Mouse (Mus musculus): ENCODE measurements around the gene St8sia1.

Gene St8sia1

DNA sequence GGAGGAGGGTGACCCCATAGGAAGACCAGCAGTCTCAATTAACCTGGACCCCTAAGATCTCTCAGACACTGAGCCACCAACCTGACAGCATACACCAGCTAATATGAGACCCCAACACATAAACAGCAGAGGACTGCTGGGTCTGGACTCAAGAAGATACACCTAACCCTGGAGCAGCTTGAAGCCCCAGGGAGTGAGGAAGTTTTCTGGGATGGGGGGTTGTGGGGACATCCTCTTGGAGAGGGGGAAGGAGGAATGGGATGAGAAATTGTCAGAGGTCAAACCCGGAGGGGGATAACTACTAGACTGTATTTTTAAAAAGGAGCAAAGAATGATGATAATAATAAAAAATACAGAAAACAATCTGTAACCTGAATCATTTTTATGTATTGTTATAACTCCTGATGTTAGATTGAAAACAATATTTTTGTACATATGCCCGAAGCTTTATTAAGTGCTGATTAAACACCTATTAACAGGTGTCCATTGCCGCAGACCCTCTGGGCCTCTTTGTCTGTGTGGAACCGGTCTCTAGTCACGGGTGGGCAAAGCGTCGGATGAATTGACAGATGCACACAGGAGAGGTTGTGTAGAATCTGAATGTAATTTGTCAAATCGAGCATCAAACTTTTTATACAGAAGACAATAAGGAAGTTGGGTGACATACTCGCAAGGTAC, 21.4 kb upstream of the St8sia1 start:
- in situ Hi-C loops (cut with MboI, MseI), result loop anchor here (10.0 to 25.0 kb wide), 2 partner anchors 1049 to 1498 kb away; no protein-coding TSS in a partner anchor

DNA sequence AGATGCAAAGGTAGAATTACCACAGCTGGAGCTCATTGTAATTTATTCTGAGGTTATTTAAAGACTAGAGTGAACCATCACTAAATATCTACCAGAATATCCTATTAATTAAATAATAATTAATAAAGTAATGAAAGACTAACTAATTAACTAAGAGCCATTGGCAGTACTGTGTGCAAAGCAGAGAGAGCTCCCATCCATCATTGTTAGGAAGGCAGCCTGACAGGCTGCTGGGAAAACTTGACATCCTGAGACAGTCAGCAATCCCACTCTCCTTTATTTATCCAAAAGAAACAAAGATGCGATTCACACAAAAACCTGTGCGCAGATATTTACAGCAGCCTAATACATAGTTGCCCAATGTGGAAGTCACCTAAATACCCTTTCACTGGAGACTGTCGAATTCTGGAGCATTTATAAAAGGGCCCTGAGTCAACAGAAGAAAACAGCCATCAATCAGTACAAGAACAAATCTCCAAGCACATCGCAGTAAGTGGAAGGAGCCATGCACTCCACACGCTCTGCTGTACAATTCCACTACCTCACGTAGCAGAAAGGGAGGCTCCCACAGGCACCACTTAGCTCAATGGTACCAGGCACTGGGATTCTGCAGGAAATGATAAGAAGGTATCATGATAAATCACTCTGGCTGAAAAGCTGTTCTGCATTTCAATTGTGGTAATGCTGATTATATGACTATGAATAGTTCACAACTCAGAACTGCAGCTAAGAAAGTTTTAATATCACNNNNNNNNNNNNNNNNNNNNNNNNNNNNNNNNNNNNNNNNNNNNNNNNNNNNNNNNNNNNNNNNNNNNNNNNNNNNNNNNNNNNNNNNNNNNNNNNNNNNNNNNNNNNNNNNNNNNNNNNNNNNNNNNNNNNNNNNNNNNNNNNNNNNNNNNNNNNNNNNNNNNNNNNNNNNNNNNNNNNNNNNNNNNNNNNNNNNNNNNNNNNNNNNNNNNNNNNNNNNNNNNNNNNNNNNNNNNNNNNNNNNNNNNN, 15.7 kb upstream of the St8sia1 start:
- in situ Hi-C loops (cut with MboI, MseI), result loop anchor here (5.0 to 25.0 kb wide), 3 partner anchors 198 to 1493 kb away; no protein-coding TSS in a partner anchor

DNA sequence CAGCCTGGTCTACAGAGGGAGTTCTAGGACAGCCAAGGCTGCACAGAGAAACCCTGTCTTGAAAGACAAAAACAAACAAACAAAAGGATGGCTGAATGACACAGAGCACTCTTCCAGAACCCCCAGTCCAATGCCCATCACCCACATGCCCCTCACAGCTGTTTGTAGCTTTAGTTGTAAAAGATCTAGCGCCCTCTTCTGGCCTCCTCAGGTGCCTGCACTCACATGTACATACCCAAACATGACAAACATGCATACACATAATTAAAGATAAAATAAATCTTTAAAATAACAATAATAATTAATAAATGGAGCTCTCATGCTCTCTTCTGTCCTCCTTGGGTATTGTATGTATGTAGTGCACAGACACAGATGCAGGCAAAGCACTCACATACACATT, 13.0 kb upstream of the St8sia1 start:
- in situ Hi-C loops (cut with MboI, MseI), result loop anchor here in 1 of 2 experiments (25.0 kb wide), 1 partner anchor 1490 kb away; no protein-coding TSS in a partner anchor

DNA sequence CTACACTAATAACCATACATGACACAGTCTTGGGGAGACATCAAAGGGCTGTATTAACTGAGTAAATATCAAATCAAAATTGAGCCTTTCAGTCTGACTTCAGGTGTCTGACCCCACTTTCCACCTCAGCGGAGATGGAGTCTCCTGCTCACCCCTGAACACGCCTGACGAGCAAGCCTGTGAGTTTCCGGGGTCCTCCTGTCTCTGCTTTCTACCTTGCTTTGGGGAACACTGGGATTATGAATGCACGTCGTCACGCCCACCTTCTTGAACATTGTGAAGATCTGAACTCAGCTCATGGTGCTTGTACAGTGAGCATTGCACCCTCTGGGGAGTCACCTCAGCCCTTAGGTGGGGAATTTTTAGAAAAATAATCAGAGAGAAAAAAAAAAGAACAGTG, 9.0 kb upstream of the St8sia1 start:
- in situ Hi-C loops (cut with MboI, MseI), result no loop called here

DNA sequence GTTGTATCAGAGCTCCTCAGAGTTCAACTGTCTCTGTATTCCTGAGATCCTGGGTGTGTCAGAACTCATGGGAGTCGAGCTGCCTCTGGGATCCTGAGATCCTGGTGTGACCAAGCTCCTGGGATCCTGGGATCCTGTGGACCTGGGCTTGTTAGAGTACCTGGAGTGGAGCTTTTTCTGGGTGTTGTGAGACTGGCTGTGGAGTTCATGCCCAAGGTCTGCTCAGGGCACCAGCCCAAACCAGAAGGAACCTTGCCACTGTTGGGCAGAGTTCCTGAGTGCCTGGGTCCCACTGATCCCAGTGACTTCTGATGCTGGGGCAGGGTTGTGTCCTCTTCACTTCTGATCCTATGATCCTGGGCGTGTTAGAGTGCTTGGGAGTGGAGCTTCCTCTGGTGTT, 8.0 kb upstream of the St8sia1 start:
- in situ Hi-C loops (cut with MboI, MseI), result no loop called here

DNA sequence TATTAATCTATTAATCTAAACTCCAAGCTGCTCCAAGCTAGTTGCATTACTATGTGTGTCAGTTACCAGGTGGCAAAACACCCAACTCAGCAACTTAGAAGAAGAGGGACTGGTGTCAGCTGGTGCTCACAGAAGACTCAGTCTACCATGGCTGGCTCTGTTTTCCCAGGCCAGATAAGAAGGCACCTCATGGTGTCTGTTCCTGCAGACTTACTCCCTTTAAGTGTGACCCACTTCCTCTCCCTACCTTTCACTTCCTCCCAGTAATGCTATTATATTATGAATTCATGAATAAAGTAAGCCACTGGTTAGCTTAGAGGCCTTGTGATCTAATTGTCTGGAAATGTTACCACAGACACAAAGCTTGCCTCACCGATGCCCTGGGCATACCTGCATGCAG, 3.2 kb upstream of the St8sia1 start:
- in situ Hi-C loops (cut with MboI, MseI), result loop anchor here in 1 of 2 experiments (10.0 kb wide), 1 partner anchor 193 kb away; no protein-coding TSS in a partner anchor

DNA sequence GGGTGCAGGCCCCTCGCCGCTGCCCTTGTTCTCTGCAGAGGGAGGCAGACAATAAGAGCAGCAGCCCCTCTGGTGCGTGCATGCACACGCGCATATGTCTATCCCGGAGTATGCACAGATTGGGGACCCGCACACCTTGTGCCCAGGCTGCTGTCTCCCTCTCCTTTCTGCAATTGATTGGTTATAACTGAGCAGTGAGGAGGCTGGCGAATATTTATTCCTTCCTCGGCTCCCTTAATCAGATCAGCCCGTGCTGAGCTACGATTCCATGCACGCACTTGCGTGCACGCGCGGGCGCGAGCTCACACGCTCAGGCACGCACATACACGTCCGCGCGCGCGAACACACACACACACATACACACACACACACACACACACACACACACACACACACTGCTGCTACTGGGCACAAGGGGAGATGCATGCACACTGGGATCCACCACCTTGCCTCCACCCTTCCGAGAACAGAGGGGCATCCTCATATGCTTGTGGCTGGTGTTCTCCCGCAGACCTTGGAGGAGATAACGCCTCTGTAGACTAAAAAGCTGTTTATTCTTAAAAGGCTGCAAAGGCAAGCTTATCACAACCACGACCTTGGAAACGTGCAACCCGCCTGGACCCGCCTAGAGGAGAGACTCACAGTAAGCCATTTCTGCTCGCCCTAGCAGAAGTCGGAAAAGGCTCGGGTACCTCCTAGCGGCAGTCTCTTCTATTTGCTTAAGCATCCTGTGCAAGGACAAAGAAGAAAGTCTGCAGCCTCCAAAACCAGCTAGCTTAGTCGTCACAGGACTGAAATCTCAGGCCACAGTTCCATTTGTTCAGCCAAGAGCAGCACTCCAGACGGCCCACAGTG, 506 bp upstream of the St8sia1 start:
- in situ Hi-C loops (cut with MboI, MseI), result loop anchor here (5.0 to 10.0 kb wide), 4 partner anchors 47 to 190 kb away; no protein-coding TSS in a partner anchor

DNA sequence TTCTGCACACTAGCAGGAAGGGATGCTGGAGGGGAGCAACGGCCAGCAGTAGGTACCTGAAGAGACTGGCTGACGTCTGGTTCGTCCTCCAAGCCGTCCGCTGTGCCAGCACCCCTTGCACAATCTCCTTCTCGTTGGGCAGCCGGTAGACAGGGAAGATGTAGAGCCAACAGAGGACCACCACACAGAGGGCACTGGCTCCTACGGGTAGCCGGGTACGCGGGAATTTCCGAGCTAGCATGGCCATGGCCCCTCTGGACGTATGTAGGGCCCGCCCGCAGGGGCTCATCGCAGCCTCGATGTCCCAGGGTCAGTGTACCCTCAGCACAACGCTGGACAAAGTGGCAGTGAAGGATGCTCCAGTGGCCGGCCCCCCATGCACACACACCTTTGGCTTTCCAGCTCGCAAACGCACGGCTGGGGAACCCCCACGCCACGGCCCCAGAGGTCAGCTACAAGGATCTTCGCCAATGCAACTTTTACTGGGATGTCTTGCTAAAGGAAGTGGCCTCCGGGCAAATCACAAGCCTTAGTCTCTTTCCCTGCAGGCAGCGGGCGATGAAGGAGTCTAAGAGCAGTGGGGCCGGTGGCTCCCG, 674 bp downstream of the St8sia1 start:
- in situ Hi-C loops (cut with MboI, MseI), result loop anchor here (5.0 to 10.0 kb wide), 4 partner anchors 46 to 189 kb away; no protein-coding TSS in a partner anchor

DNA sequence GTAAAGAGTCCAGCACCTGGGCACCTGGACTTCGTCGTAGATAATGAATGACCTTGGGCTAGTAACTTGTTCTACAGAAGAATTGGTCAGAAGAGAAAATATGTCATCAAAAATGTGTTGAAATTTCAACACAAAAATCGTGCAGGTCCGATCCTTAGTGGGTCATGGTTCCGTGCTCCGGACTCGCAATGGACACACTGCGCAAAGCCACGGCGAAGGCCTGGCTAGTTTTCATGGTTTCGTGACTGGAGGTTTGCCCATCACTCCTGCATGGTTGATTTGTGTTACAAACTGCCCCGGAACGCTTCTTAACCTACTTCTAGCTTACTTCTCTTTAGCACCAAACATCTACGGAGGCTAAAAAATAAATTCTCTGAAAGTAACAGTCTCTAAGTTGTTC, 1.4 kb downstream of the St8sia1 start:
- in situ Hi-C loops (cut with MboI, MseI), result loop anchor here (5.0 to 10.0 kb wide), 4 partner anchors 46 to 188 kb away; no protein-coding TSS in a partner anchor

DNA sequence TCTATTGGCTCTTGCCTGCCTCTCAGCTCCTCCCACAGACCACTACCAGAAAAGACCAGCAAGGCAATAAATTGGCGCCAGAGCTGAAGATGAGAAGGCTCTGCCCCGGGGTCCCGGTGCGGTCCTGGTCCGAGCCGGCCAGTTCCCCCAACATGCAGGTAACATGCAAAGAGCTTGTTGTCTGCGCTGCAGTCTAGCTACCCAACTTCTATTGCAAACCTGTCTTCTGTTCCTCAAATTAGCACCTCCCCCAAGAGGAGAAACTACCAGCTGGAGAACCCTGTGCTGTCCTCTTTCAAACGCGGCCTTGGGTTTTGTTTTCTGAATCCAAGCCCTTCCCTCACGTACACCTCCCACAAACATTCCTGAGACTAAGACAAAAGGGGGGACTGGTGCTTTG, 1.8 kb downstream of the St8sia1 start:
- in situ Hi-C loops (cut with MboI, MseI), result loop anchor here (5.0 to 10.0 kb wide), 4 partner anchors 45 to 188 kb away; no protein-coding TSS in a partner anchor

DNA sequence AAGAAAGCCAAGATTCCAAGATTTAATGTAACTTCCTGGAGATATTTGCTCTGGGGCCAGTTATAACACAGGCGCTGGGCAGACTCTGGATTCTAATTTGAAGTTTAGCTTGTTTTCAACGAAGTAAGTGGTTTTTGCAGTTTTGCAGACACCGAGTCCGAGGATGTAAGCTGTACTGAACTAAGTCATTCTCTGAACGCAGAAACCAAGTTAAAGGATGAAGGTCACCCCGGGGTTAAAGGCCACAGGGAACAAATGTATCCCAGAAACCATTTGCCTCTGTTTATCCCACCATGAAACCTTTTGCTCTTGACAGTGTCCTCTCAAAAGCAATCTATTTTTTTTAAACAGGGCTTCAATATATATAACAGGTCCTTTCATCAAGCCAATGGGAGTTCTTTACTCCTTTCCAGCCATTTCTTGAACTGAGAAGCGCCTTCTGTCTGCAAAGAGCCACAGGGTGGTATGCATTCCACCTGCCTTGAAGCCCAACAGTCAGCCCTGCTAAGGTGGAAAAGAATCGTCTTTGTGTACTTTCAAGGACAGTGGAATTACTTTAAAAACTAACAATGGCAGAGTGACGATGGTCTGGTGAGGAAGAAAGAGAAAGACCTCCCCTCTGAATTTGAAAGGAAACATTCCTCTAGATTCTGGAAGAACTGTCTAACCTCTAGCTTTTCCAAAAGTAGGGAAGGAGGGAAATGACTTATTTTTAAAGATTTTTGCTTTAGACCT, 2.4 kb downstream of the St8sia1 start:
- in situ Hi-C loops (cut with MboI, MseI), result loop anchor here (5.0 to 10.0 kb wide), 4 partner anchors 45 to 187 kb away; no protein-coding TSS in a partner anchor

DNA sequence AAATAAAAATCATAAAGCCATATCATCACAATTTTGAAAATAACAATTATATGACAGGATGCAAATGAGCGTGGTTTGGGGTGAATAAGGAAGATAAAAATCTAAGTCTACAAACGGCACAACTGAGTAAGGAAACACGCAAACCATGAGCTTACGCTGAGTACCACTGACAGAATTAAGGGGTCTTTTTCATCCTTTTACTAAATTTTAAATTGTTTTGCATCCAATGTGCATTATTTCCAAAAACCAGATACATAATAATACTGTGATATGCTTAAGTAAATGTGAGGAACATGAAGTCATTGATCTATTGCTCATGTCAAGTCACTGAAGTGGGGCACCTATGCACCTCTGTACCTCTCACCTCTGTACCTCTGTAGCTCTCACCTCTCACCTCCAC, 7.7 kb downstream of the St8sia1 start:
- in situ Hi-C loops (cut with MboI, MseI), result no loop called here

DNA sequence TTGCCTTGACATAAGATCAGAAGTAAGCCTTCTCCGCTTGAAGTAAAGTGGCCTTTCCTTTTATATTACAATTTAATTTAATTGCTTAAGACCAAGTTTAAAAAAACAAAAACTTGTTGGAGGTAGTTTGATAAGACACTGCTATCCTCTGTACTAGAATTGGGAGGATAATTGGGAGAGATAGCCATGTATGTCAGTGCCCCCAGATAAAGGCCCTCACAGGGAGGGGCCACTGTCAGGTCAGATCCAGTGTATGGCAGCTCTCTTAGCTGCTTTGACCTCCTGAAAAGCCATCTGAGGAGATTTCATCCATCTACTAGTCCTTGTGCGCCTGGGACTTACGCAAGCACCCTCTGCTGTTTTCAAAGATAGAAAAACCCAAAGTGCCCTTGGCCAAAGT, 9.0 kb downstream of the St8sia1 start:
- in situ Hi-C loops (cut with MboI, MseI), result no loop called here

DNA sequence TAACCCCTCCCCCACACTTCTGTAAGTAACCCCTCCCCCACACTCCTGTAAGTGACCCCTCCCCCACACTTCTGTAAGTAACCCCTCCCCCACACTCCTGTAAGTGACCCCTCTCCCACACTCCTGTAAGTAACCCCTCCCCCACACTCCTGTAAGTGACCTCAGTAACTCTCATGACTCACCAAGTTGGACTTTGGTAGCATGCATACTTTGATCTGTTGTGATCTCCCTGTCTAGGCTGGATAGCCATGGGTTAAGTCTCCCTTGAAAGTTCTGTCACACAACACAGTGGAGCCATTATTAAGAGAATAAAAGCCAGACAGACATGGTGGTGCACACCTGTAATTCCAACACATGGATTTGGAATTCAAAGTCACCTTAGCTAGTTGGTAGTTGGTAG, 11.1 kb downstream of the St8sia1 start:
- in situ Hi-C loops (cut with MboI, MseI), result no loop called here

DNA sequence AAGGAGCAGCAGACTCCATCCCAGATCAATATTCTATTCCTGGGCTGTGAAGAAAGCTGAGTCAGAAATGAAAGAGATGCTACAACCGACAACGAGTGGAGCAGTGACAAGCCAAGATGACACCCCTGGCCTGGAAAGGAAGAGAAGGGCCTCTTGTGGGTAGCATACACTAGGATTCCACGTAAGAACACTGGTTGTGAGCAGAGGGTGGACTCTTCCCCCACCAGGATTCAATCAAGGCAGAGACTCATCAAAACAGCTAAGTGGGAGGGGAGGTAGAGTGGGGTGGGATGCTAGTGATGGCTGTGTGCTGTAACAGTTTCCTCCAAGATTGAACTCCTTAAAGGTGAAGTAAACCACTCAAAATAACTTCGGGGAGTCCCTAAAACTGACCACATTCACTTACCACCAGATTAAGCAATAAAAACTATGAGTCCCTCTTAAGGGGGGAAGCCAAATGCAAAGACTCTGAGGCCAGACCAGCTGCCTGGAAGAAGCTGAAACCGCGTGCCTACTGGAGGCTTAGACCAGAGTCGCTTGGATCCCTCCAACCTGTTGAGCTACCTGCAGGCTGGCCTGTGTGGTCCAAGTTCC, 11.8 kb downstream of the St8sia1 start:
- in situ Hi-C loops (cut with MboI, MseI), result no loop called here

DNA sequence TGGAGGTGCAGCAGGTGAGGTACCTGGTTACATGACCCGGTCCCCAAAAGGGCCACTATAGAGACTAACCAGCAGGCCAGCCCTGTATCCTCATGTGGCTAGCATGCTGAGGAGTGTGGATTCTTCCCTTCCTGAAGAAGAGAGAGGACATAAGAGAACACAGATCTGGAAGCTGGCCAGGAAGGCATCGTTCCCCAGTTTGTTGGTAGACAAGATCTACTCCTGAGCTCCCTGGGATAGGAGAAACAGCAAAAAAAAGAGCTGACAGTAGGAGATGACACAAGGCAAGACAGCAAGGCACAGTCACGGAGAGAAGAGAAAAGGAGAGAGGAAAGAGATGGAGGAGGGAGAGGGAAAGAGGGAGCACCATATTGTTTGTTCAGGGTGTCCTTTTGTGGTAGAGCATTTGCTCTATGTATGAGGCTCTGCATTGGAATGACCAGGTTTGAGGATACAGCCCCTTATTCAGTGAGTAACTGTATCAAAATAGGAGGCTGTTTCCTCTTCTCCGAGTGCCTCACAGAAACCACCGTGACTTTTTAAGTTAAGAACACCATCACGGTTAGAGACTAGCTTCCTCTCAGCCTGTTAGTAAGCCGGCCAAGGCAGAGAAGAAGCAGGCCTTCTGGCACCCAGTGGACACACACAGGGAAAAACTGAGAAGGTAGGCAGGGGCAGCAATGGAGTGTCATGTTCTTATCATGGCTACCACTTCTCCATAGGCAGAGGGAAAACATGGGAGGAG, 12.5 kb downstream of the St8sia1 start:
- in situ Hi-C loops (cut with MboI, MseI), result no loop called here

DNA sequence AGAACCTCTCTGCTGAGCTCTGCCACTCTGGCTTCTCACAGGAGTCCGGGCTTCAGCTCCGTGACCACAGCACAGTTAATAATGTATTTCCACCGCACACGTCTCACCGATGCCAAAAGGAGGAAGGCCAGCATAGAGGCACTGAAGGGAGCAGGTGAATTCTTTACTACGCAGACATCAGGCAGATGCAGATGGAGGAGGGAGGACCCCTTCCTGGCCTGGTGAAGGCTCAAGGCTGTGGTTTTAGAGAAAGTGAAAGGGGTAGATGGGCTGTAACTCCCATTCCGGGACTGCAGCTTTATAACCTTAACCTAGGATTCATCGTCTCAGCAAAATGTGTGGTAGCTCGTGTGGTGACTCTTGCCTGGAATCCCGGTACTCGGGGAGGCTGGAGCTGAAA, 13.9 kb downstream of the St8sia1 start:
- in situ Hi-C loops (cut with MboI, MseI), result no loop called here

DNA sequence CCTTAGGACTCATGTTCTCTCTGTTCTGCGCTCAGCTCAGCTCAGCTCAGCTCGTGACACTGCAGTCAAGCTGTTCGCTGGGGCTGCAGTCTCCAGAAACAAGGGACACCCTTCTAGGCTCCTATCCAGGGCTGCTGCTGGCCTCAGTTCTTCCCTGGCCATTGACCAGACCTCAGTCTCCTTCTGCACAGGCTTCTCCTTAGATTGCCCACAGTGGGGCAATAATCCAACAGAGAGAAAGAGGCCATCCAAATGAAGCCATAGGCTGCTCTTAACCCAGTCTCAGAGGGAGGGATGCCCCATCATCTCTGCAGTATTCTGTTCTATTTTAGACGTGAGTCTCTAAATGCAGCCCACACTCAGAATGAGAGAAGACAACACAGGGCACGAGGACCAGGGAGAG, 15.3 kb downstream of the St8sia1 start:
- in situ Hi-C loops (cut with MboI, MseI), result no loop called here

DNA sequence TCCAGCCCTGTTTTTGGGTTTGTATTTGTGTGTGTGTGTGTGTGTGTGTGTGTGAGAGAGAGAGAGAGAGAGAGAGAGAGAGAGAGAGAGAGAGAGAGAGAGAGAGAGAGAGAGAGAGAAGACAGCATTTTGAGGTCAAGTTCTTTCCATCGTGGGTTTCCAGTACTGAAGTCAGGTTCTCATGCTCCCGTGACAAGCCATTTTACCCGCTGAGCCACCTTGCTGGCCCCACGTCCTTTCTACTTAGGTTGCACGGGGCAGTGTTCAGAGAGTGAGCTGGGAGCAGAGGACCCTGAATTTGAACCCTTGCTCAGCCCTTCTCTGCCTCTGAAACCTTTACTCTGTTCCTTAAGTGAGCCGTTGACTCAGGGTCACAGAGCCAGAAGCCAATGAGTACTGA, 17.2 kb downstream of the St8sia1 start:
- in situ Hi-C loops (cut with MboI, MseI), result no loop called here

All from T-helper 17 cell (primary cell).